Mouse (Mus musculus) gastrocnemius, postnatal 4 days (tissue): ENCODE data around the gene Babam2. TPM values are rescaled to one million over a fixed set of nuclear protein-coding genes. Genes with fewer than 3 reads are reported as not detected.
"Not testable (repeated sequence)": the region's sequence is repeated elsewhere in the genome, so short reads cannot be mapped to it uniquely, and the experiment has no call there.

Source experiments
- DNase-seq, 2 experiments: peaks; one replicate each; pipeline ENCODE4 v3.0.0; 2021 to 2022; ENCODE audit warnings: low spot score in 2 of 2, mixed read lengths in 2 of 2
- total RNA-seq, 2 experiments: library from RNA; stranded (reverse); gene quantifications; 2 replicates each; pipeline ENCODE4 v1.2.3; 2021

Babam2 gene
- total RNA-seq, 2 experiments from 2014 or later, result 45.0 to 51.0 TPM

GRCm38 (mm10) chr5:31774976-31775375 lies 77.5 kb downstream of the Babam2 start:
- DNase-seq, result no peak

- no peak for DNase-seq
These were observed 84.1 kb downstream of the Babam2 start for GRCm38 (mm10) chr5:31781624-31782023.

- no peak for DNase-seq
These were observed 89.7 kb downstream of the Babam2 start for GRCm38 (mm10) chr5:31787201-31787600.

GRCm38 (mm10) chr5:31787622-31788021 lies 90.1 kb downstream of the Babam2 start:
- no peak for DNase-seq

GRCm38 (mm10) chr5:31792338-31792737 lies 94.9 kb downstream of the Babam2 start:
- no peak for DNase-seq

- DNase-seq, result no peak
These were observed 95.4 kb downstream of the Babam2 start for GRCm38 (mm10) chr5:31792863-31793262.

- no peak for DNase-seq
These were observed 97.9 kb downstream of the Babam2 start for GRCm38 (mm10) chr5:31795414-31795813.

GRCm38 (mm10) chr5:31796979-31797378 lies 99.5 kb downstream of the Babam2 start:
- DNase-seq, result no peak

GRCm38 (mm10) chr5:31804211-31804610 lies 106.7 kb downstream of the Babam2 start:
- not testable (repeated sequence) for DNase-seq

- DNase-seq, result no peak
These were observed 107.3 kb downstream of the Babam2 start for GRCm38 (mm10) chr5:31804751-31805150.

GRCm38 (mm10) chr5:31807312-31807711 lies 109.8 kb downstream of the Babam2 start:
- DNase-seq, result no peak

- DNase-seq, result no peak
These were observed 110.8 kb downstream of the Babam2 start for GRCm38 (mm10) chr5:31808271-31808670.

GRCm38 (mm10) chr5:31810796-31811662 lies 113.5 kb downstream of the Babam2 start:
- no peak for DNase-seq

GRCm38 (mm10) chr5:31811663-31812001 lies 114.1 kb downstream of the Babam2 start:
- DNase-seq, result no peak

- DNase-seq, result no peak
These were observed 115.7 kb downstream of the Babam2 start for GRCm38 (mm10) chr5:31813156-31813675.

- DNase-seq, result no peak
These were observed 116.6 kb downstream of the Babam2 start for GRCm38 (mm10) chr5:31814068-31814467.

- DNase-seq, result no peak
These were observed 117.6 kb downstream of the Babam2 start for GRCm38 (mm10) chr5:31815129-31815528.

GRCm38 (mm10) chr5:31816082-31816481 lies 118.6 kb downstream of the Babam2 start:
- no peak for DNase-seq

GRCm38 (mm10) chr5:31820801-31821200 lies 123.3 kb downstream of the Babam2 start:
- DNase-seq, result no peak

- DNase-seq, result no peak
These were observed 123.7 kb downstream of the Babam2 start for GRCm38 (mm10) chr5:31821204-31821603.

GRCm38 (mm10) chr5:31823673-31824072 lies 126.2 kb downstream of the Babam2 start:
- no peak for DNase-seq

GRCm38 (mm10) chr5:31824126-31824525 lies 126.6 kb downstream of the Babam2 start:
- no peak for DNase-seq

GRCm38 (mm10) chr5:31827304-31827703 lies 129.8 kb downstream of the Babam2 start:
- DNase-seq, result no peak
